Mouse (Mus musculus) ES-Bruce4 (cell line): ENCODE results near the gene Mast4.

ENCODE experiments used
- CTCF ChIP-seq: IDR thresholded peaks from one replicate; pipeline ENCODE4 v1.8.1; 2011; ENCODE audit warnings: low read depth, low read length
- EP300 ChIP-seq: IDR thresholded peaks from 2 replicates; pipeline ENCODE4 v1.6.1; 2011; ENCODE audit warnings: low read depth, low read length; ENCODE audit not compliant: insufficient read depth
- POLR2A ChIP-seq: IDR thresholded peaks from one replicate; pipeline ENCODE4 v1.8.1; 2011; ENCODE audit warnings: low read length; ENCODE audit not compliant: insufficient read depth

DNA sequence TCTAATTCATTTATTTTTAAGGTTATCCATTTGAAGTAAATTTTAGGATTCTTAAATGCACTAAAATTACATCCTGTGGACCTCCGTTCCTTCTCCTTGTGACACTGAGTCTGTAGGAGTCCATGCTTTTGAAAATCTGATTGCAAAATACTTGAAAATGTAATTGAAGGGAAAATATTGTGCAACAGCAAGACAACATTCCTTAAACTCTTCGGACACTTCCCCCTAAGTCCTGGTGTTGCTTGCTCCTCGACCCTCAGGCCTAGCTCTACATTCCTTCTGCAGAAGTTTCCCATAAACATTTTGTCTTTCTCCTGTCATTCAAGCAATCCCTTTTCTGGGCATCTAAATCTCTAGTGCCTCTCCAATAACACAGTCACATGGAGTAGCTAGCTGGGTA, 474.2 kb downstream of the Mast4 start:
- TF ChIP-seq POLR2A (no peak), CTCF (no peak), EP300 (no peak)
